Mouse (Mus musculus) thymus, adult 2 months (tissue): Measurements from ENCODE around the gene Mgat1.
A peak's percentile ranks its signal among the peaks of the same experiment; 100 is the strongest.

Experiments used
- CTCF ChIP-seq: fragments of 200-500 bp; IDR thresholded peaks from 2 replicates; pipeline ENCODE4 v1.5.1; 2012; ENCODE audit warnings: mild to moderate bottlenecking, control low read depth, low read length, moderate library complexity, borderline replicate concordance; ENCODE audit not compliant: control insufficient read depth, poor library complexity, insufficient read depth; ENCODE audit errors: extremely low read depth
- POLR2A ChIP-seq: fragments of 200-500 bp; IDR thresholded peaks from 2 replicates; pipeline ENCODE4 v1.6.1; 2012; ENCODE audit warnings: mild to moderate bottlenecking, low read length, control low read depth, moderate library complexity; ENCODE audit not compliant: control insufficient read depth, poor library complexity, insufficient read depth; ENCODE audit errors: extremely low read depth

GRCm38 (mm10) chr11:49250422-49251379, 6.7 kb downstream of the Mgat1 start:
- TF ChIP-seq CTCF (0 out of 2 replicates have a peak, but pooled peaks have one; percentile 49), POLR2A (peak; percentile 34; the same call in 1 of the 2 replicates)
